Mouse (Mus musculus) thymus, adult 2 months (tissue): ENCODE measurements around the gene Tcf25.

Source experiments
- CTCF ChIP-seq: fragments of 200-500 bp; IDR thresholded peaks from 2 replicates; pipeline ENCODE4 v1.5.1; 2012; ENCODE audit warnings: mild to moderate bottlenecking, control low read depth, low read length, moderate library complexity, borderline replicate concordance; ENCODE audit not compliant: control insufficient read depth, poor library complexity, insufficient read depth; ENCODE audit errors: extremely low read depth
- POLR2A ChIP-seq: fragments of 200-500 bp; IDR thresholded peaks from 2 replicates; pipeline ENCODE4 v1.6.1; 2012; ENCODE audit warnings: mild to moderate bottlenecking, low read length, control low read depth, moderate library complexity; ENCODE audit not compliant: control insufficient read depth, poor library complexity, insufficient read depth; ENCODE audit errors: extremely low read depth

DNA sequence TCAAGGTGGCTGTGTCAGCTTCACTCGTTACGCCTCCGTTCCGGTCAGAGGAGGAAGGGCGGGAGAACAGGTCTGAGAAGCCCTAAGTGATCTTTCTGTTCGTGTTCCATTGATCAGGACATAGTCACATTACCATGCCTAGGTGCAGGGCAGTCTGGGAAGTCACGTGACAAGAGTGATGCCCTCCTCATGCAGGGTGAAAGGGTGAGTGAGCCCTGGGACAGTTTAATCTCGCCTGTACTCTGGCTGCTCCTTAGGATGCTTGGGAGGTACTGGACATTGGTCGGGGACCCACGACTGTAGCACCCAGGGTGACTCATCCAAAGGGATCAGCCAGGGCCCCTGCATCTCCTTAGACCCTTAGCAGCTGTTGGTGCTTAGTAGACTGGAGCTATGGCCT is 72.4 kb downstream of the Tcf25 start:
- TF ChIP-seq CTCF (no peak), POLR2A (no peak)
